Mouse (Mus musculus) lung, embryonic 15.5 days (tissue): ENCODE measurements at regions not wholly inside any gene's neighbourhood (a gene's known extent, or its start where the extent isn't known, plus 50 kb on each side); places are given as distances from the start of the nearest gene placed in this dataset.

Experiments
- ATAC-seq: fragments of 200-750 bp; cut with Nextera tagmentation; 2 replicates; pipeline ENCODE4 v1.8.0; 2017; ENCODE audit warnings: moderate number of reproducible peaks, borderline replicate concordance; ENCODE audit not compliant: low FRiP score, low TSS enrichment; ENCODE audit errors: extremely low read depth
- H3K27ac ChIP-seq: fragments of 300-500 bp; sonication (generic); 2 replicates; pipeline ENCODE4 v1.5.1; 2015; ENCODE audit warnings: moderate library complexity, mild to moderate bottlenecking, inconsistent platforms
- H3K27me3 ChIP-seq: fragments of 300-500 bp; sonication (generic); 2 replicates; pipeline ENCODE4 v1.6.1; 2015; ENCODE audit warnings: inconsistent platforms
- H3K36me3 ChIP-seq: fragments of 300-500 bp; sonication (generic); 2 replicates; pipeline ENCODE4 v1.6.1; 2015; ENCODE audit warnings: inconsistent platforms
- H3K4me1 ChIP-seq: fragments of 300-500 bp; sonication (generic); 2 replicates; pipeline ENCODE4 v1.6.1; 2015; ENCODE audit warnings: inconsistent platforms
- H3K4me2 ChIP-seq: fragments of 300-500 bp; sonication (generic); 2 replicates; pipeline ENCODE4 v1.6.1; 2015; ENCODE audit warnings: inconsistent platforms, mild to moderate bottlenecking, moderate library complexity
- H3K4me3 ChIP-seq: fragments of 300-500 bp; sonication (generic); 2 replicates; pipeline ENCODE4 v1.5.1; 2015; ENCODE audit warnings: mild to moderate bottlenecking, inconsistent platforms
- H3K9ac ChIP-seq: fragments of 300-500 bp; sonication (generic); 2 replicates; pipeline ENCODE4 v1.6.1; 2015; ENCODE audit warnings: inconsistent platforms
- H3K9me3 ChIP-seq: fragments of 300-500 bp; sonication (generic); 2 replicates; pipeline ENCODE4 v1.6.1; 2016; ENCODE audit warnings: inconsistent platforms
- WGBS: fragments of 180-500 bp; shearing (Covaris S2); methylation state at CpG from one replicate; pipeline ENCODE4 v1.1.7; 2015; 5-methylcytosine and 5-hydroxymethylcytosine counted together

GRCm38 (mm10) chr12:32709188-32709587 lies 110.2 kb upstream of the Nampt start:
- H3K4me1 ChIP-seq = no peaks in the 10 kb centered on the region
- no peak overlapping the region for H3K9ac ChIP-seq
- H3K4me2 ChIP-seq = no peak overlapping the region
- H3K36me3 ChIP-seq = no peaks in the 10 kb centered on the region
- WGBS = 84% methylated on average over 10 of the region's 10 CpGs
- no peak overlapping the region for H3K27ac ChIP-seq
- H3K4me3 ChIP-seq = no peak overlapping the region
- no peaks in the 10 kb centered on the region for H3K27me3 ChIP-seq
- no peak for ATAC-seq
- no peaks in the 10 kb centered on the region for H3K9me3 ChIP-seq

GRCm38 (mm10) chr12:32717129-32717921 lies 102.0 kb upstream of the Nampt start:
- WGBS = 44% methylated on average over 5 of the region's 5 CpGs
- Histone ChIP-seq H3K9me3 (no peaks in the 10 kb centered on the region), H3K4me1 (peaks cover 9% of the 10 kb centered on the region; the same call in 1 of the 2 replicates), H3K36me3 (no peaks in the 10 kb centered on the region), H3K4me2 (no peak overlapping the region), H3K27me3 (no peaks in the 10 kb centered on the region), H3K4me3 (no peak overlapping the region), H3K9ac (no peak overlapping the region), H3K27ac (no peak overlapping the region)
- ATAC-seq = peak; percentile 67; the same call in 1 of the 2 replicates

GRCm38 (mm10) chr12:32719203-32719602 lies 100.1 kb upstream of the Nampt start:
- H3K4me3 ChIP-seq = no peak overlapping the region
- no peak for ATAC-seq
- 85% methylated on average over 4 of the region's 4 CpGs for WGBS

DNA sequence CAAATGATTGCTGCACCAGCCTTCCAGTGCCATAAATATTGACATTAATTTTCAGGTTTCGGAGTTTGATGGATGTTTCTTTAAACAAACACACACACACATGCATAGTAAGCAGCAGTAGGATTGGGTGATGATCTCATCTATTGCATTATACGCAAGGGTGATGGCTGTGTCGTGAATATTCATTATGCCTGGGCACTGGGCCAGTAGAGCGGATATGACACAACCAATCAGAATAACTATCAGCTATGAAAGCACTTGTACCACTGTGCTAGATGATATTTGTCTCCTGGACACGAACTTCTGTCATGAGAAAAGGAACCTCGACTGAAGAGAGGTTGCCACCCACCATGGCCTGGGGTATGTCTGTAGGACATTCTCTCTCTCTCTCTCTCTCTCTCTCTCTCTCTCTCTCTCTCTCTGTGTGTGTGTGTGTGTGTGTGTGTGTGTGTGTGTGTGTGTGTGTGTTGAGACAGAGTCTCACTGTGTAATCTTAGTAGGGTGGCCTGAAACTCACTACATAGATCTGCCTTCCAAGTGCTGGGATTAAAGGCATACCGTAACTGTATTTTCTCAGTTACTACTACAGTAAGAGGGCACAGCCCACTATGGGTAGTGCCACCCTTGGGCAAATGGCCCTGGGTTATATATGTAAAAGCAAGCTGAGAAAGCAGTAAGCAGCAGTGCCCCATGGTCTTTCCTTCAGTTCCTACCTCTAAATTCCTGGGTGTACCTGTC lies 94.7 kb upstream of the Nampt start:
- Histone ChIP-seq H3K4me2 (no peak overlapping the region), H3K9ac (no peak overlapping the region), H3K4me1 (no peaks in the 10 kb centered on the region), H3K36me3 (no peaks in the 10 kb centered on the region), H3K27me3 (no peaks in the 10 kb centered on the region), H3K9me3 (no peaks in the 10 kb centered on the region), H3K27ac (no peak overlapping the region), H3K4me3 (no peak overlapping the region)
- peak; percentile 74 for ATAC-seq
- WGBS = 45% methylated on average over 7 of the region's 7 CpGs

More at GRCm38 (mm10) chr12:32719203-32719602, 100.1 kb upstream of the Nampt start:
- Histone ChIP-seq H3K36me3 (no peaks in the 10 kb centered on the region), H3K9me3 (no peaks in the 10 kb centered on the region), H3K27ac (no peak overlapping the region), H3K4me2 (no peak overlapping the region), H3K9ac (no peak overlapping the region), H3K27me3 (no peaks in the 10 kb centered on the region), H3K4me1 (peaks cover 9% of the 10 kb centered on the region; the same call in 1 of the 2 replicates)

DNA sequence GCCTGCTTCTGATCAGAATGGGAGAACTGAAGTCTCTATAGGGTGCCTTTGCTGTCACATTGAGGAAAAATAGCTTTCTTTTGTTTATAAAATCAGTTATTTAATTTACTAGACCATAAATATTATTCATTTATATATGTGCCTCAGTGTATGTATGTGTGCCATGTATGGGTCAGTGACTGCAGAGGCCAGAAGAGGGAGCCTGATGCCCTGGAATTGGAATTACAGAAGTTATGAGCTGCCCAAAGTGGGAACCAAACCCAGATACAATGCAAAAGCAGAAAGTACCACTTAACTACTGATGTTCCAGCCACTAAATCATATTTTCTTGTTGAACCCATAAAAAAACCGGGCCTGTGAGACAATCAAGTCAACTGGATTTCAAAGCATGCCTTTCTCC lies 91.8 kb upstream of the Nampt start:
- Histone ChIP-seq H3K4me2 (no peak overlapping the region), H3K4me3 (no peak overlapping the region), H3K27me3 (no peaks in the 10 kb centered on the region), H3K4me1 (no peaks in the 10 kb centered on the region), H3K9ac (no peak overlapping the region), H3K27ac (no peak overlapping the region), H3K9me3 (no peaks in the 10 kb centered on the region), H3K36me3 (no peaks in the 10 kb centered on the region)
- ATAC-seq = no peak
- 76% methylated on average over 1 of the region's 1 CpGs for WGBS

DNA sequence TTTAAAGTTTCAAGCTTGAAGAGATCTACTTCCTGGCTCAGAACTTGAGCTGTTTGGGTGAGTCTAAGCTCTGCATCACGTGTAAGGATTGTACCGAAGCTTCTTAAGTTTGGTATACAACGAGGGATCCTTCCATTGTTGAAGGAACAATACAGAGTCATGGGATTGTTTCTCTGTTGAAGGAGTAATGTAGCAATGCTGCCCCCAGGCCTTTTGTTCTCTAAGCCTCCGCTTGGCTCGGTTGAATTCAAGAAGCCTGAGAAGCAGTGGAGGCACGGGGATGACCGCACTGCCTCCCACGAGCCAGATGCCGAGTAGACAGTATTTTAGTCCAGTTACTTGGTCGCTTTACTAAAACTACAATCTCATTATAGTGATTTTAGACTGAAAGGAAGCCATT lies 90.9 kb upstream of the Nampt start:
- Histone ChIP-seq H3K4me2 (no peak overlapping the region), H3K27me3 (no peaks in the 10 kb centered on the region), H3K27ac (no peak overlapping the region), H3K4me1 (no peaks in the 10 kb centered on the region), H3K36me3 (no peaks in the 10 kb centered on the region), H3K4me3 (no peak overlapping the region), H3K9ac (no peak overlapping the region), H3K9me3 (no peaks in the 10 kb centered on the region)
- no peak for ATAC-seq
- 81% methylated on average over 10 of the region's 10 CpGs for WGBS

GRCm38 (mm10) chr12:32735224-32735623 lies 84.1 kb upstream of the Nampt start:
- Histone ChIP-seq H3K4me3 (no peak overlapping the region), H3K36me3 (no peaks in the 10 kb centered on the region), H3K4me2 (no peak overlapping the region), H3K4me1 (no peaks in the 10 kb centered on the region), H3K9me3 (no peaks in the 10 kb centered on the region), H3K27ac (no peak overlapping the region), H3K9ac (no peak overlapping the region), H3K27me3 (no peaks in the 10 kb centered on the region)
- WGBS = 83% methylated on average over 2 of the region's 2 CpGs
- ATAC-seq = no peak

GRCm38 (mm10) chr12:32741465-32741864 lies 77.9 kb upstream of the Nampt start:
- H3K27ac ChIP-seq = no peak overlapping the region
- H3K9ac ChIP-seq = no peak overlapping the region
- no peak for ATAC-seq
- H3K4me2 ChIP-seq = no peak overlapping the region
- no peaks in the 10 kb centered on the region for H3K9me3 ChIP-seq
- H3K4me3 ChIP-seq = no peak overlapping the region
- no peaks in the 10 kb centered on the region for H3K36me3 ChIP-seq
- no peaks in the 10 kb centered on the region for H3K4me1 ChIP-seq
- H3K27me3 ChIP-seq = no peaks in the 10 kb centered on the region

- no peak overlapping the region for H3K9ac ChIP-seq
- H3K4me1 ChIP-seq = no peaks in the 10 kb centered on the region; the same call in 1 of the 2 replicates
- H3K36me3 ChIP-seq = no peaks in the 10 kb centered on the region
- no peaks in the 10 kb centered on the region for H3K27me3 ChIP-seq
- H3K9me3 ChIP-seq = no peaks in the 10 kb centered on the region
- H3K4me3 ChIP-seq = no peak overlapping the region
- WGBS = 69% methylated on average over 2 of the region's 2 CpGs
- no peak overlapping the region for H3K27ac ChIP-seq
- ATAC-seq = no peak
- H3K4me2 ChIP-seq = no peak overlapping the region
Observed at GRCm38 (mm10) chr12:32757441-32758119, 61.8 kb upstream of the Nampt start.

GRCm38 (mm10) chr12:32758150-32758549 lies 61.2 kb upstream of the Nampt start:
- H3K9me3 ChIP-seq = no peaks in the 10 kb centered on the region
- no peak for ATAC-seq
- H3K9ac ChIP-seq = no peak overlapping the region
- H3K27me3 ChIP-seq = no peaks in the 10 kb centered on the region
- no peaks in the 10 kb centered on the region; the same call in 1 of the 2 replicates for H3K4me1 ChIP-seq
- no peak overlapping the region for H3K4me3 ChIP-seq
- no peak overlapping the region for H3K4me2 ChIP-seq
- no peak overlapping the region for H3K27ac ChIP-seq
- H3K36me3 ChIP-seq = no peaks in the 10 kb centered on the region
- 74% methylated on average over 2 of the region's 2 CpGs for WGBS

GRCm38 (mm10) chr12:32760627-32761026 lies 58.7 kb upstream of the Nampt start:
- Histone ChIP-seq H3K4me2 (no peak overlapping the region), H3K4me1 (no peaks in the 10 kb centered on the region; the same call in 1 of the 2 replicates), H3K27me3 (no peaks in the 10 kb centered on the region), H3K36me3 (no peaks in the 10 kb centered on the region), H3K4me3 (no peak overlapping the region), H3K27ac (no peak overlapping the region), H3K9ac (no peak overlapping the region), H3K9me3 (no peaks in the 10 kb centered on the region)
- 38% methylated on average over 3 of the region's 3 CpGs for WGBS
- ATAC-seq = peak; percentile 57; the same call in 1 of the 2 replicates

DNA sequence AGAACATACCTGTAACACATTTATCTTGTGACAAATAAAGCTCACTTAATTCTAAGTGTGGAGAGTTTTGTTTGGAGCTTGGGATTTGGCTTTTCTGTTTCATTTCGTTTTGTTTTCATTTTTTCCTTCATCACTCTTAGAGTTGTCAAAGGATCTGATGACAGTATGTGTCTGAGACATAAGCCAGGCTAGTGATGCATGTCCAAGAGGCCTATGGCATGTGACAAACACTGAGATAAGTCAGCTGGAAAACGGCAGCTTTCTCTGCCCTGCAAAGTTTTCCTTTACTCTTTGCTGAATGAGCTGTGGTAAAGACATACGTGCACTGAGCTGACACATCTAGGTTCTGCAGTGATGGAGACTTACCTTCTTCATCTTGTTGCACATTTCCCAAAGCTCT lies 58.3 kb upstream of the Nampt start:
- H3K27me3 ChIP-seq = no peaks in the 10 kb centered on the region
- peak; percentile 89; the same call in 1 of the 2 replicates for ATAC-seq
- no peak overlapping the region for H3K4me2 ChIP-seq
- H3K4me3 ChIP-seq = no peak overlapping the region
- H3K9me3 ChIP-seq = no peaks in the 10 kb centered on the region
- no peaks in the 10 kb centered on the region; the same call in 1 of the 2 replicates for H3K4me1 ChIP-seq
- WGBS = 29% methylated on average over 3 of the region's 3 CpGs
- H3K27ac ChIP-seq = no peak overlapping the region
- no peaks in the 10 kb centered on the region for H3K36me3 ChIP-seq
- no peak overlapping the region for H3K9ac ChIP-seq
